Mouse (Mus musculus) liver, embryonic 18 days (tissue): ENCODE results near the gene Soat1. TPM values are rescaled to one million over a fixed set of nuclear protein-coding genes. Genes with fewer than 3 reads are reported as not detected.

Source experiments
- polyA plus RNA-seq: library from polyadenylated mRNA; depleted of rRNA; stranded (reverse); fragments of >200 nt; gene quantifications from 2 replicates; pipeline ENCODE4 v1.2.3, GENCODE M21; 2012; rRNA removed

The Soat1 gene
- polyA plus RNA-seq, result 31.7 and 34.0 TPM in 2 replicates

DNA sequence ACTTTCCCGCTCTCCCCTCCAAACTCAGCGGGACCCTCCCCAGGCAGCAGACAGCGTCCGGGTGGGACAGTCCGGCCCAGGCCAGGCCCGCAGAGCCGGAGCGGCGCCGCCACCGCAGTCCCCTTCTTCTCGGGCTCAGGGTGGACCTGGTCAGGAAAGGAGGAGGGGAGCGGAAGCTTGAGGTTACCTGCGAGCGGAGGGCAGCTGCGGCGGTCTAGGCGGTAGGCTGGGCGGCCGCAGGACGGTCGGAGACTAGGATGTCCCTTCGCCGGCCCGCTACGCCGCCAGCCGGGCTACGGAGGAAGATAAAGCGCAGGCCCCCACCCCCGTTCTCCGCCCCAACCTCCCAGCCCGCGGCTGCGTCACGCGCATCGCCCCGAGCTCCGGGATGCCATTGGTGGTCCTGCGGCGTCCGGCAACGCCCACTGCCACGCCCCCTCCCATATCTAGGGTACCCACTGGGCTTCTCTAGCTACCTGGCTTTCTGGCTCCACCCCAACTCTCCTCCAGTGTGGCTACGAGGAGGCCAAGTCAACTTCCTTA is at the start of gene Soat1:
TSS of gene Soat1 (minus strand) at position 371 of the 543 bp plus-strand sequence.

DNA sequence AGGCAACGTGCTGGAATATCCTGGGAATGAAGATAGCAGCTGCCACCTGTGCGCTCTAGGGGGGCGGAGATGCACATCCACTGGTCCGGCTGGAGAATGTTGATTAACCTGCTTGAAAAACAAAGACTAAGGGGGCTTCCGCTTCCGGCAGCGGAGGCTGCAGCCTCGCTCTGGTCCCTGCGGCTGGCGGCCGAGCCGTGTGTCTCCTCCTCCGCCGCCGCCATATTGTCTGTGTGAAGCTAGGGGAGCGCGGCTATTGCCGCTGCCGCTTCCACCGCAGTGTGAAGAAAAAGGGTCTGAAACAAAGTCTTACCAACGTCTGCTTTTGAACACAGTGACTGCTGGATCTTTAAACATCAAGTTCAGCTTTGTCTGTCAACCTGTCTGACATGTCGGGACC is 49.7 kb upstream of the Soat1 start, which contains the start of gene Gm10031:
TSS of gene Gm10031 (plus strand) at position 171 of the 400 bp plus-strand sequence.

DNA sequence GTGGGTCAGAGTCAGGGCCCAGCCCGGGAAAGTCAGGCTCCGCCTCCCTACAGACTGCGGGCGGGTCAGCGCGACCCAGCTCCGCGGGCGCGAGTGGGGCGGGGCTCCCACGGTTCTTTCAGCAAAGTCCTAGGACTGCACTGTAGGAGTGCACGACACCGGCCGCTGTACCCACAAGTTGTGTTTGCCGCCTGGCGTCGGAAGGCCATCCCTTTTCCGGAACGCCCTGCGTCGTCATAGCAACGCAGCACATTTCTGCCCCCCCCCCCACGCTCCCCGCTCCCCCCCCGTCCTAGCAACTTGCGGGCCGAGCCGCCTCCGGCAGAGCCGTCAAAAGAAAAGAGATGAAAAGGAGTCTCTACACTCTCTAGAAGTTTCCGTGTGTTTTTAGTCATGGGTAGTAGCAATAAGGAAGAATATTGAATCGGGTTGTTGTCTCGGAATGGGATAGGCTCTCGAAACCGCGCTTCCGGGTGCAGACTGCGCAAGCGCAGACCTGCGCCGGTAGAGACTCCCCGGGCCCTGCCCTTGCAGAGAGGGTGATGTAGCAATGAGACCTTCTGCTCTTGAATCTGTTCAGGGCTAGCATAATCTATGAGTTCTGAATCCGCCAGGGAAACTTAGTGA is 53.3 kb downstream of the Soat1 start, which contains the start of gene Axdnd1:
TSS of gene Axdnd1 (minus strand) at position 489 of the 627 bp plus-strand sequence.

Other genes starting within 250 kb of the Soat1 start
- 0.04 and 0.06 TPM in 2 replicates for gene Tdrd5, start 170.7 kb downstream of the Soat1 start, polyA plus RNA-seq
- not detected in 2 replicates for gene Nphs2, start 163.6 kb downstream of the Soat1 start, polyA plus RNA-seq
- gene Gm2000, start 108.3 kb downstream of the Soat1 start, polyA plus RNA-seq, result 80.8 and 183 TPM in 2 replicates
- 0.08 and 0.16 TPM in 2 replicates for gene Axdnd1, start 53.2 kb downstream of the Soat1 start, polyA plus RNA-seq
- 1.6 and 2.3 TPM in 2 replicates for gene Gm10031, start 49.7 kb upstream of the Soat1 start, polyA plus RNA-seq
- gene Abl2, start 84.5 kb upstream of the Soat1 start, polyA plus RNA-seq, result 1.6 and 2.1 TPM in 2 replicates
- gene Tor3a, start 200.0 kb upstream of the Soat1 start, polyA plus RNA-seq, result 9.1 and 10.1 TPM in 2 replicates
- gene Fam20b, start 244.8 kb upstream of the Soat1 start, polyA plus RNA-seq, result 6.2 and 6.6 TPM in 2 replicates